Mouse (Mus musculus): ENCODE data around the gene Gm38392. TPM values are rescaled to one million over a fixed set of nuclear protein-coding genes. Genes with fewer than 3 reads are reported as not detected.

Gene Gm38392
- total RNA-seq, 2 experiments from 2014 or later = 0.74 to 0.95 TPM

GRCm38 (mm10) chr3:88197741-88198504, 89.1 kb downstream of the Gm38392 start:
- intact Hi-C loops (cut with DNase I) = no loop called here
- no peak for DNase-seq
- no peak overlapping the region for H3K27ac ChIP-seq
- no peak for TF ChIP-seq CTCF (IDR thresholded peaks at IDR 0.05)
- H3K4me3 ChIP-seq = no peak overlapping the region

Small RNAs within 50 kb of the gene (microRNA-seq; reads per million reads assigned to microRNA genes)
- not detected for gene Gm25641
- gene Mir3093 = not detected
- not detected for gene Mir9-1

Other genes with a start within 250 kb of the Gm38392 start
- gene Gpatch4, start 244.1 kb downstream of the Gm38392 start, total RNA-seq (2021) = 10 to 100 TPM; 17.9 to 19.6 TPM
- 10 to 100 TPM; 37.9 to 52.0 TPM for gene Naxe, start 228.7 kb downstream of the Gm38392 start, total RNA-seq (2021)
- gene Ttc24, start 208.9 kb downstream of the Gm38392 start, total RNA-seq (2021) = not detected
- gene Iqgap3, start 205.2 kb downstream of the Gm38392 start, total RNA-seq (2021) = under 1 TPM; 0.15 to 0.20 TPM
- 100 to 1,000 TPM; 173 to 184 TPM for gene Mef2d, start 144.8 kb downstream of the Gm38392 start, total RNA-seq (2021)
- not detected for gene Rhbg, start 32.5 kb downstream of the Gm38392 start, total RNA-seq (2021)
- 1 to 10 TPM; 5.4 to 7.3 TPM for gene Tsacc, start 9.8 kb upstream of the Gm38392 start, total RNA-seq (2021)
- 100 to 1,000 TPM in 1 of 2 experiments, 10 to 100 TPM in 1; 96.7 to 119 TPM for gene Cct3, start 9.9 kb upstream of the Gm38392 start, total RNA-seq (2021)
- 10 to 100 TPM; 39.0 to 39.8 TPM for gene Glmp, start 37.8 kb upstream of the Gm38392 start, total RNA-seq (2021)
- gene Tmem79, start 48.9 kb upstream of the Gm38392 start, total RNA-seq (2021) = 1 to 10 TPM; 2.0 to 2.1 TPM
- gene Smg5, start 49.0 kb upstream of the Gm38392 start, total RNA-seq (2021) = 10 to 100 TPM; 38.1 to 48.2 TPM
- gene Paqr6, start 77.4 kb upstream of the Gm38392 start, total RNA-seq (2021) = under 1 TPM; 0.15 to 0.56 TPM
- gene Bglap3, start 85.5 kb upstream of the Gm38392 start, total RNA-seq (2021) = not detected
- not detected for gene Bglap2, start 91.5 kb upstream of the Gm38392 start, total RNA-seq (2021)
- gene Bglap, start 97.3 kb upstream of the Gm38392 start, total RNA-seq (2021) = not detected
- gene Pmf1, start 123.1 kb upstream of the Gm38392 start, total RNA-seq (2021) = 10 to 100 TPM; 16.2 to 19.7 TPM
- 10 to 100 TPM; 16.1 to 18.5 TPM for gene Slc25a44, start 137.9 kb upstream of the Gm38392 start, total RNA-seq (2021)
- gene Sema4a, start 174.0 kb upstream of the Gm38392 start, total RNA-seq (2021) = 1 to 10 TPM; 1.2 to 1.8 TPM
- gene Lmna, start 222.7 kb upstream of the Gm38392 start, total RNA-seq (2021) = 10 to 100 TPM; 67.5 to 82.5 TPM
- gene Mex3a, start 245.2 kb upstream of the Gm38392 start, total RNA-seq (2021) = under 1 TPM; 0.15 to 0.20 TPM

All from gastrocnemius, adult 2 months (tissue).